Mouse (Mus musculus) thymus, adult 2 months (tissue): ENCODE measurements around the gene Borcs5. TPM values are rescaled to one million over a fixed set of nuclear protein-coding genes. Genes with fewer than 3 reads are reported as not detected.
A peak's percentile ranks its signal among the peaks of the same experiment; 100 is the strongest.

Experiments used
- DNase-seq: peaks from one replicate; pipeline ENCODE4 v3.0.0; 2021
- H3K27ac ChIP-seq: fragments of 200-500 bp; 2 replicates; pipeline ENCODE4 v1.5.1; 2012; ENCODE audit warnings: low read length, control low read depth; ENCODE audit not compliant: control insufficient read depth, insufficient read depth
- H3K27me3 ChIP-seq: fragments of 200-500 bp; 2 replicates; pipeline ENCODE4 v1.6.1; 2012; ENCODE audit warnings: mild to moderate bottlenecking, low read length, moderate library complexity, mixed read lengths; ENCODE audit not compliant: control insufficient read depth, insufficient read depth
- H3K36me3 ChIP-seq: fragments of 200-500 bp; 2 replicates; pipeline ENCODE4 v1.6.1; 2012; ENCODE audit warnings: mild to moderate bottlenecking, low read length, moderate library complexity; ENCODE audit not compliant: control insufficient read depth, insufficient read depth
- H3K4me1 ChIP-seq: fragments of 200-500 bp; replicated peaks from 2 replicates; pipeline ENCODE4 v1.6.1; 2012; ENCODE audit warnings: low read length; ENCODE audit not compliant: control insufficient read depth, insufficient read depth
- H3K4me3 ChIP-seq: fragments of 200-500 bp; 2 replicates; pipeline ENCODE4 v1.5.1; 2012; ENCODE audit warnings: mild to moderate bottlenecking, low read length, control low read depth, moderate library complexity; ENCODE audit not compliant: control insufficient read depth, insufficient read depth
- CTCF ChIP-seq: fragments of 200-500 bp; IDR thresholded peaks from 2 replicates; pipeline ENCODE4 v1.5.1; 2012; ENCODE audit warnings: mild to moderate bottlenecking, control low read depth, low read length, moderate library complexity, borderline replicate concordance; ENCODE audit not compliant: control insufficient read depth, poor library complexity, insufficient read depth; ENCODE audit errors: extremely low read depth
- POLR2A ChIP-seq: fragments of 200-500 bp; IDR thresholded peaks from 2 replicates; pipeline ENCODE4 v1.6.1; 2012; ENCODE audit warnings: mild to moderate bottlenecking, low read length, control low read depth, moderate library complexity; ENCODE audit not compliant: control insufficient read depth, poor library complexity, insufficient read depth; ENCODE audit errors: extremely low read depth
- WGBS: fragments of 180-500 bp; shearing (Covaris S2); methylation state at CpG from one replicate; pipeline ENCODE4 v1.1.7; 2018; 5-methylcytosine and 5-hydroxymethylcytosine counted together
- polyA plus RNA-seq: library from polyadenylated mRNA; depleted of rRNA; stranded (reverse); fragments of >200 nt; gene quantifications from 2 replicates; pipeline ENCODE4 v1.2.3, GENCODE M21; 2012

Borcs5 gene
- polyA plus RNA-seq, 1 experiment, result 16.9 TPM

DNA sequence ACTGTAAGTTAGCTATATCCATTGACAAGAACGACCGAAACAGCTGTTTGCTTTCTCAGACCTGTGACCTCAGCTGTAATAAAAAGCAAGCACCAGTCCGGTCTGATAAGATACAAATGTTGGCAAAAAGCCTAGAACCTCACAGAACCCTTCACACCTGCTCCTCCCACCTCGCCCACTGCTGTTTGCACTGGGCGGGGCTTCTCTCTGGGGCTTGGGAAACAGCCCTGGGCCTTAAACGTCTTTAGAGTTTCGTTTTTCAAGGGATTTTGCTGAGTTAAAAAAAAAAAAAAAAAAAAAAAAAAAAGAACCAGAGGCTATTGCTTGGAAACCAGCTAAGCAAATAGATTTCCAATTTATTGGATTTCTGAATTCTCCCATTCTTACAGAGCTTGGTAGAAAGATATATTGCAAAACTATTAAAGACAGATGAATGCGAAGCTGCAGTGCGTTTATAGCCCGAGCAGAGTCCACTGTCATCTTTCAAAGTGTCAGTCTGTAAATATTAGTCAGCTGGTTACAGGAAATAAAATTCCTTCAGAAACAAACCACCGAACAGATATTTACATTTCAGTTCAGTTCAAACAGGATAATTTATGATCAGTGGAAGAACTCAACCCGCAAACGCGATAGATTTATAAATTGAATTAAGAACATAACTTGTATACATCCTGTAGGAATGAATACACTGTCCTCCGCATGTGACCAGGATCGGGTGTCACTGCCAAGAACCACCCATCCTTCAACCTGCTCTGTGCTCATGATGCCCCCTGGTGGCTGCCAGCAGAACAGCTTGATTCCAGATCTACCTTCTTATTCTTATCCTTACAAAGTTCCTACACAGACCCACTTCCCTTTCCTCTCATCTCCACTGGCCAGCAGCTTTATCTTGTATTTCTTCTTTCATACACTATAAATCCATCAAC lies 24.3 kb upstream of the Borcs5 start:
- Histone ChIP-seq H3K4me3 (no peak overlapping the region), H3K27me3 (no peaks in the 10 kb centered on the region), H3K36me3 (no peaks in the 10 kb centered on the region), H3K27ac (no peak overlapping the region), H3K4me1 (no peaks in the 10 kb centered on the region)
- TF ChIP-seq CTCF, result peak; percentile 81; the same call in 1 of the 2 replicates
- no peak for TF ChIP-seq POLR2A
- peak; percentile 76 for DNase-seq
- WGBS, result 26% methylated on average over 16 of the region's 16 CpGs

GRCm38 (mm10) chr6:134617589-134617988 lies 21.7 kb upstream of the Borcs5 start:
- Histone ChIP-seq H3K36me3 (no peaks in the 10 kb centered on the region), H3K4me1 (no peaks in the 10 kb centered on the region), H3K27ac (no peak overlapping the region), H3K4me3 (no peak overlapping the region), H3K27me3 (no peaks in the 10 kb centered on the region)
- no peak for DNase-seq
- WGBS, result 73% methylated on average over 3 of the region's 3 CpGs
- TF ChIP-seq POLR2A, result no peak
- TF ChIP-seq CTCF, result no peak

DNA sequence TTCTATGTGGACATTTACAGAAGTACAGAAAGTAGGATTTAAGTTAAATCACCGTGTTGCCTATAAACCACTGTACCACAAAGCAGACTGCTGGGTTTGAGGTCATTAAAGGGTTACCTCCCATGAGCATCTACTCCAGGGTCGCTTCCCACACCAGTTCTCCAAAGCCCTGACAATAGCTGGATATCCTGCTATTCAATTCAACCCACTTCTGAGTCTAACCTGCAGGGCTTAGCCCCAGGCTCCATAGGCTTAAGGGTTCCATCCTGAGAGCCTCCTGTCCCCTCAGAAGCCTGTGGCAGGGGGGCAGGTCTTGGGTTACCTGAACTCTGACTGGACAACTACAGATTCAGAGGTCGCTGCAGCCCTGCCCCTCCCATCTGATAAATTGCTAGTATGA lies 19.2 kb upstream of the Borcs5 start:
- H3K27me3 ChIP-seq, result no peaks in the 10 kb centered on the region
- no peaks in the 10 kb centered on the region for H3K36me3 ChIP-seq
- no peak for DNase-seq
- H3K4me1 ChIP-seq, result no peaks in the 10 kb centered on the region
- TF ChIP-seq CTCF, result no peak
- TF ChIP-seq POLR2A, result no peak
- 90% methylated on average over 3 of the region's 3 CpGs for WGBS
- no peak overlapping the region for H3K4me3 ChIP-seq
- no peak overlapping the region for H3K27ac ChIP-seq

- Histone ChIP-seq H3K36me3 (no peaks in the 10 kb centered on the region), H3K27ac (no peak overlapping the region), H3K27me3 (no peaks in the 10 kb centered on the region), H3K4me3 (no peak overlapping the region), H3K4me1 (no peaks in the 10 kb centered on the region)
- 90% methylated on average over 6 of the region's 6 CpGs for WGBS
- TF ChIP-seq POLR2A, result no peak
- no peak for TF ChIP-seq CTCF
- DNase-seq, result peak; percentile 33
Measured at GRCm38 (mm10) chr6:134620846-134621551, 18.3 kb upstream of the Borcs5 start.

DNA sequence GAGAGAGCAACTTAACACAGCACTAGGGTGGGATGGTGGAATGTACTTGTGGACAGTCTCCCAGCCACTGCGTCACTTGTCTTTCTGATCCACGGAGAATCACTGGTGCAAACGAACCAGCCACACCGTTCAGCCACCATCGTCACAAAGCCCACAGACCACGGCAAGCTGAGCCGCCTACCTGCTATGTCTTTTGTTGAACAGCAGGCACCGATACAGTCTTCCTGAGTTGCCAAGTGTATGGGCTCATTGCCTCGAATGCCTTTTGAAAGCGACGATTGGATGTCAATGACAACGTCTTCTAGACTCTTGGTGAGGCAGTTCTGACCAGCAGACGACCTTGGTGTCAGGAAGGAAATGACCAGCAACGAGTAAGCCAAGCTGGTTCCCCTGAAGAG lies 17.8 kb upstream of the Borcs5 start:
- Histone ChIP-seq H3K4me1 (no peaks in the 10 kb centered on the region), H3K4me3 (no peak overlapping the region), H3K27me3 (no peaks in the 10 kb centered on the region), H3K27ac (no peak overlapping the region), H3K36me3 (no peaks in the 10 kb centered on the region)
- DNase-seq, result no peak
- TF ChIP-seq POLR2A (no peak), CTCF (no peak)
- WGBS, result 86% methylated on average over 14 of the region's 14 CpGs

GRCm38 (mm10) chr6:134625431-134625830 lies 13.9 kb upstream of the Borcs5 start:
- 96% methylated on average over 12 of the region's 12 CpGs for WGBS
- no peak for TF ChIP-seq POLR2A
- no peak for TF ChIP-seq CTCF
- Histone ChIP-seq H3K27ac (no peak overlapping the region), H3K4me1 (no peaks in the 10 kb centered on the region), H3K4me3 (no peak overlapping the region), H3K36me3 (no peaks in the 10 kb centered on the region), H3K27me3 (no peaks in the 10 kb centered on the region)
- no peak for DNase-seq
